Mouse (Mus musculus) limb, embryonic 15.5 days (tissue): ENCODE measurements around the gene Ncoa5. TPM values are rescaled to one million over a fixed set of nuclear protein-coding genes. Genes with fewer than 3 reads are reported as not detected.

Experiments used
- ATAC-seq: fragments of 200-750 bp; cut with Nextera tagmentation; 2 replicates; pipeline ENCODE4 v1.8.0; 2017; ENCODE audit warnings: low read depth, moderate TSS enrichment; ENCODE audit not compliant: insufficient number of reproducible peaks, low FRiP score, low TSS enrichment
- H3K27ac ChIP-seq: fragments of 300-500 bp; sonication (generic); 2 replicates; pipeline ENCODE4 v1.5.1; 2015; ENCODE audit warnings: moderate library complexity, mild to moderate bottlenecking, inconsistent platforms
- H3K27me3 ChIP-seq: fragments of 300-500 bp; sonication (generic); 2 replicates; pipeline ENCODE4 v1.6.1; 2015; ENCODE audit warnings: inconsistent platforms
- H3K36me3 ChIP-seq: fragments of 300-500 bp; sonication (generic); 2 replicates; pipeline ENCODE4 v1.6.1; 2015; ENCODE audit warnings: inconsistent platforms
- H3K4me1 ChIP-seq: fragments of 300-500 bp; sonication (generic); 2 replicates; pipeline ENCODE4 v1.6.1; 2015; ENCODE audit warnings: inconsistent platforms
- H3K4me2 ChIP-seq: fragments of 300-500 bp; sonication (generic); 2 replicates; pipeline ENCODE4 v1.6.1; 2015; ENCODE audit warnings: mild to moderate bottlenecking, inconsistent platforms
- H3K4me3 ChIP-seq: fragments of 300-500 bp; sonication (generic); 2 replicates; pipeline ENCODE4 v1.5.1; 2015; ENCODE audit warnings: mild to moderate bottlenecking, inconsistent platforms
- H3K9ac ChIP-seq: fragments of 300-500 bp; sonication (generic); 2 replicates; pipeline ENCODE4 v1.6.1; 2015; ENCODE audit warnings: inconsistent platforms
- H3K9me3 ChIP-seq: fragments of 300-500 bp; sonication (generic); 2 replicates; pipeline ENCODE4 v1.6.1; 2016; ENCODE audit warnings: inconsistent platforms
- WGBS: fragments of 180-500 bp; shearing (Covaris S2); methylation state at CpG from one replicate; pipeline ENCODE4 v1.1.7; 2015; 5-methylcytosine and 5-hydroxymethylcytosine counted together
- polyA plus RNA-seq: library from polyadenylated mRNA; unstranded; fragments of >200 nt; fragmentation: Nextera tagmentation; extraction: Ambion mirVana; gene quantifications from 2 replicates; pipeline ENCODE4 v1.2.1, GENCODE M21; 2015

The Ncoa5 gene
- polyA plus RNA-seq = 51.9 and 62.9 TPM in 2 replicates

- Histone ChIP-seq H3K27ac (peak within 1 kb of the TSS; percentile 85), H3K4me3 (peak within 1 kb of the TSS; percentile 95), H3K4me1 (peaks cover 20% of the 10 kb centered on the region), H3K9me3 (no peaks in the 10 kb centered on the region), H3K27me3 (no peaks in the 10 kb centered on the region), H3K4me2 (peak within 1 kb of the TSS; percentile 83), H3K36me3 (no peaks in the 10 kb centered on the region), H3K9ac (peak within 1 kb of the TSS; percentile 98)
- WGBS = under 1% methylated on average over 107 of the region's 111 CpGs
- ATAC-seq = peak; percentile 94
Measured at GRCm38 (mm10) chr2:165034131-165035057, at the start of gene Ncoa5. Ncoa5 (minus strand) TSS chr2:165034867.

- H3K36me3 ChIP-seq = no peaks in the 10 kb centered on the region
- peaks cover 53% of the 10 kb centered on the region for H3K27me3 ChIP-seq
- H3K4me3 ChIP-seq = no peak overlapping the region
- no peaks in the 10 kb centered on the region for H3K9me3 ChIP-seq
- H3K4me1 ChIP-seq = no peaks in the 10 kb centered on the region
- H3K27ac ChIP-seq = no peak overlapping the region
- H3K9ac ChIP-seq = no peak overlapping the region
- no peak for ATAC-seq
- H3K4me2 ChIP-seq = no peak overlapping the region
- 34% methylated on average over 7 of the region's 7 CpGs for WGBS
Measured at GRCm38 (mm10) chr2:165081257-165081656, 46.6 kb upstream of the Ncoa5 start.

GRCm38 (mm10) chr2:165080657-165081056 lies 46.0 kb upstream of the Ncoa5 start:
- Histone ChIP-seq H3K27me3 (peaks cover 59% of the 10 kb centered on the region), H3K9ac (no peak overlapping the region), H3K4me1 (no peaks in the 10 kb centered on the region), H3K4me2 (no peak overlapping the region), H3K4me3 (no peak overlapping the region), H3K9me3 (no peaks in the 10 kb centered on the region), H3K27ac (no peak overlapping the region), H3K36me3 (no peaks in the 10 kb centered on the region)
- ATAC-seq = no peak
- 24% methylated on average over 9 of the region's 9 CpGs for WGBS

GRCm38 (mm10) chr2:165078605-165079004 lies 43.9 kb upstream of the Ncoa5 start:
- H3K4me2 ChIP-seq = no peak overlapping the region
- H3K4me1 ChIP-seq = no peaks in the 10 kb centered on the region
- 18% methylated on average over 10 of the region's 10 CpGs for WGBS
- H3K36me3 ChIP-seq = no peaks in the 10 kb centered on the region
- no peak overlapping the region for H3K27ac ChIP-seq
- no peak overlapping the region for H3K9ac ChIP-seq
- no peak for ATAC-seq
- peaks cover 80% of the 10 kb centered on the region for H3K27me3 ChIP-seq
- no peak overlapping the region for H3K4me3 ChIP-seq
- H3K9me3 ChIP-seq = no peaks in the 10 kb centered on the region

- H3K4me2 ChIP-seq = no peak overlapping the region
- 54% methylated on average over 8 of the region's 8 CpGs for WGBS
- no peak overlapping the region for H3K4me3 ChIP-seq
- no peaks in the 10 kb centered on the region for H3K4me1 ChIP-seq
- no peak overlapping the region for H3K9ac ChIP-seq
- H3K36me3 ChIP-seq = no peaks in the 10 kb centered on the region
- no peak for ATAC-seq
- H3K9me3 ChIP-seq = no peaks in the 10 kb centered on the region
- no peak overlapping the region for H3K27ac ChIP-seq
- peaks cover 85% of the 10 kb centered on the region for H3K27me3 ChIP-seq
Measured at GRCm38 (mm10) chr2:165078045-165078444, 43.4 kb upstream of the Ncoa5 start.

GRCm38 (mm10) chr2:165077055-165077454 lies 42.4 kb upstream of the Ncoa5 start:
- H3K9ac ChIP-seq = no peak overlapping the region
- H3K27ac ChIP-seq = no peak overlapping the region
- ATAC-seq = no peak
- H3K4me2 ChIP-seq = no peak overlapping the region
- WGBS = 8% methylated on average over 9 of the region's 9 CpGs
- H3K4me1 ChIP-seq = no peaks in the 10 kb centered on the region
- no peaks in the 10 kb centered on the region for H3K36me3 ChIP-seq
- no peak overlapping the region for H3K4me3 ChIP-seq
- H3K27me3 ChIP-seq = peaks cover 89% of the 10 kb centered on the region
- no peaks in the 10 kb centered on the region for H3K9me3 ChIP-seq

- no peak overlapping the region for H3K4me3 ChIP-seq
- peaks cover 88% of the 10 kb centered on the region for H3K27me3 ChIP-seq
- no peaks in the 10 kb centered on the region for H3K4me1 ChIP-seq
- H3K4me2 ChIP-seq = no peak overlapping the region
- no peaks in the 10 kb centered on the region for H3K9me3 ChIP-seq
- 35% methylated on average over 2 of the region's 2 CpGs for WGBS
- no peaks in the 10 kb centered on the region for H3K36me3 ChIP-seq
- H3K9ac ChIP-seq = no peak overlapping the region
- no peak overlapping the region for H3K27ac ChIP-seq
- no peak for ATAC-seq
Measured at GRCm38 (mm10) chr2:165074937-165075336, 40.3 kb upstream of the Ncoa5 start.

GRCm38 (mm10) chr2:165074081-165074884 lies 39.6 kb upstream of the Ncoa5 start:
- ATAC-seq = no peak
- Histone ChIP-seq H3K9me3 (no peaks in the 10 kb centered on the region), H3K36me3 (no peaks in the 10 kb centered on the region), H3K9ac (no peak overlapping the region), H3K4me3 (no peak overlapping the region), H3K27ac (no peak overlapping the region), H3K4me1 (no peaks in the 10 kb centered on the region), H3K27me3 (peaks cover 82% of the 10 kb centered on the region), H3K4me2 (no peak overlapping the region)
- 48% methylated on average over 11 of the region's 11 CpGs for WGBS

GRCm38 (mm10) chr2:165073381-165073781 lies 38.7 kb upstream of the Ncoa5 start:
- no peak overlapping the region for H3K4me2 ChIP-seq
- no peak overlapping the region for H3K4me3 ChIP-seq
- peaks cover 73% of the 10 kb centered on the region for H3K27me3 ChIP-seq
- H3K36me3 ChIP-seq = no peaks in the 10 kb centered on the region
- ATAC-seq = no peak
- no peak overlapping the region for H3K27ac ChIP-seq
- WGBS = 18% methylated on average over 9 of the region's 9 CpGs
- H3K9me3 ChIP-seq = no peaks in the 10 kb centered on the region
- no peaks in the 10 kb centered on the region for H3K4me1 ChIP-seq
- H3K9ac ChIP-seq = no peak overlapping the region

- no peak overlapping the region for H3K27ac ChIP-seq
- no peak overlapping the region for H3K4me3 ChIP-seq
- no peak overlapping the region for H3K9ac ChIP-seq
- ATAC-seq = no peak
- H3K4me1 ChIP-seq = no peaks in the 10 kb centered on the region
- WGBS = 17% methylated on average over 23 of the region's 23 CpGs
- H3K4me2 ChIP-seq = peak overlapping the region; percentile 24; the same call in 1 of the 2 replicates
- peaks cover 42% of the 10 kb centered on the region for H3K27me3 ChIP-seq
- H3K36me3 ChIP-seq = no peaks in the 10 kb centered on the region
- H3K9me3 ChIP-seq = no peaks in the 10 kb centered on the region
Measured at GRCm38 (mm10) chr2:165070096-165070816, 35.6 kb upstream of the Ncoa5 start.

- no peak overlapping the region for H3K9ac ChIP-seq
- no peak overlapping the region for H3K4me2 ChIP-seq
- no peak for ATAC-seq
- no peak overlapping the region for H3K4me3 ChIP-seq
- no peaks in the 10 kb centered on the region for H3K9me3 ChIP-seq
- H3K36me3 ChIP-seq = no peaks in the 10 kb centered on the region
- H3K4me1 ChIP-seq = no peaks in the 10 kb centered on the region
- H3K27ac ChIP-seq = no peak overlapping the region
- H3K27me3 ChIP-seq = peaks cover 27% of the 10 kb centered on the region
- 71% methylated on average over 2 of the region's 2 CpGs for WGBS
Measured at GRCm38 (mm10) chr2:165068806-165069205, 34.1 kb upstream of the Ncoa5 start.
